Mouse (Mus musculus) liver, embryonic 14.5 days (tissue): ENCODE measurements at regions not wholly inside any gene's neighbourhood (a gene's known extent, or its start where the extent isn't known, plus 50 kb on each side); places are given as distances from the start of the nearest gene placed in this dataset.

Source experiments
- CTCF ChIP-seq: IDR thresholded peaks from 2 replicates; pipeline ENCODE4 v1.5.1; 2016; ENCODE audit warnings: antibody characterized with exemption, low read depth, control low read depth
- EP300 ChIP-seq: IDR thresholded peaks from 2 replicates; pipeline ENCODE4 v1.6.1; 2016; ENCODE audit warnings: antibody characterized with exemption, low read depth

DNA sequence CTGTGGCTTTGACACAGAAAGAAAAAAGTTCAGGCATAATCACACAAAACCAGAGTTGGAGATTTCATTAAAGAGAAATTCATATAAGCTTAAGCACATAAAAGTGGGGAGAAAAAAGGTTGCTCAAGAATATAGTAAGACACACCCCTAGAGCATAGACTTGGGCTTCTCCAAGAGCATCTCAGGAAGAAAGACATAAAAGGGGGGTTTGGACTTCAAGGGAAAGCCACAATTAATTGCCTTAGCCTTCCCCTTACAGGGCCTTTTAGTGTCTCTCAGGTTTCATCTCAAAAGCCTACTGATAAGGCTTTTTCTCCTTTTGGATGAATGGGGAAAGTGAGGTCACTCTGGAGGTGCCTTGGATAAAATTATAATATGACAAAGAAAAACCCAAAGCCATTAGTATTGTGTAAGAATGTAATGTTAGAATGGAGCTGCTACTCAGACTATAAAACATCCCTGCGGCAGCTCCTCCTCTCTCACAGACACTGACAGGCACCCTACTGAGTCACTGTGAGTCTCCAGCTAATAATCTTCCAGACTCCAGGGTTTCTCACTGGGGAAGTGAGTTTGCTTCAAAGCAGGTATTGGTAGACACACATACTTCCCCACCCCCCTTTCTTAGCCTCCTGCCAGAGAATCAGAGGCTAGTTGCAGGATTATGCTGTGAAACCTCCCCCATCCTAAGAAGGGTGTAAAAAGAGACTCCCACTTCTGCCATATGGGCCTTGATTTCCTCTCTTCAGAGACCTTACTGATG, 88.8 kb upstream of the Tyrp1 start:
- TF ChIP-seq EP300 = no peak
- no peak for TF ChIP-seq CTCF
